Mouse (Mus musculus): ENCODE results near the gene Vmn2r47. TPM values are rescaled to one million over a fixed set of nuclear protein-coding genes. Genes with fewer than 3 reads are reported as not detected.
"Not testable (repeated sequence)": the region's sequence is repeated elsewhere in the genome, so short reads cannot be mapped to it uniquely, and the experiment has no call there.

Vmn2r47 gene
- not detected in 2 replicates for polyA plus RNA-seq (2015; fragmentation: Nextera tagmentation; extraction: Ambion mirVana)

GRCm38 (mm10) chr7:9841225-9841624 lies at the start of gene Vmn2r47:
Vmn2r47 (minus strand) TSS chr7:9841325.
- WGBS: no CpG with 5 or more reads among the region's 1 CpGs
- ATAC-seq (ENCODE audit: low FRiP score): not testable (repeated sequence)

GRCm38 (mm10) chr7:9770471-9770870 lies 70.7 kb downstream of the Vmn2r47 start, which contains the start of gene Vmn2r46:
Vmn2r46 (minus strand) TSS chr7:9770571.
- not testable (repeated sequence) for H3K9me3 ChIP-seq (replicated peaks); H3K27ac ChIP-seq (replicated peaks); H3K9ac ChIP-seq (replicated peaks); H3K36me3 ChIP-seq; H3K4me1 ChIP-seq; ATAC-seq (ENCODE audit: low FRiP score); H3K4me3 ChIP-seq (replicated peaks); H3K4me2 ChIP-seq; H3K27me3 ChIP-seq (replicated peaks)
- WGBS: no CpG with 5 or more reads among the region's 1 CpGs

More at GRCm38 (mm10) chr7:9841225-9841624, at the start of gene Vmn2r47:
- not testable (repeated sequence) for H3K4me3 ChIP-seq (replicated peaks); H3K4me1 ChIP-seq; H3K4me2 ChIP-seq; H3K9ac ChIP-seq (replicated peaks); H3K27me3 ChIP-seq (replicated peaks); H3K36me3 ChIP-seq; H3K9me3 ChIP-seq (replicated peaks); H3K27ac ChIP-seq (replicated peaks)

Other genes with a start within 250 kb of the Vmn2r47 start
- gene Vmn2r46, start 70.8 kb downstream of the Vmn2r47 start, polyA plus RNA-seq (2015; fragmentation: Nextera tagmentation; extraction: Ambion mirVana): not detected in 2 replicates
- not detected in 2 replicates for gene Vmn2r48, start 112.3 kb upstream of the Vmn2r47 start, polyA plus RNA-seq (2015; fragmentation: Nextera tagmentation; extraction: Ambion mirVana)
- not detected in 2 replicates for gene Vmn2r49, start 150.9 kb upstream of the Vmn2r47 start, polyA plus RNA-seq (2015; fragmentation: Nextera tagmentation; extraction: Ambion mirVana)
- gene Vmn2r50, start 212.0 kb upstream of the Vmn2r47 start, polyA plus RNA-seq (2015; fragmentation: Nextera tagmentation; extraction: Ambion mirVana): not detected in 2 replicates

All from neural tube, embryonic 15.5 days (tissue).